Mouse (Mus musculus) lung, postnatal 0 days (tissue): ENCODE data around the gene Pld3.

Source experiments
- CTCF ChIP-seq: IDR thresholded peaks from 2 replicates; pipeline ENCODE4 v1.5.1; 2016; ENCODE audit warnings: antibody characterized with exemption, mild to moderate bottlenecking
- EP300 ChIP-seq: IDR thresholded peaks from 2 replicates; pipeline ENCODE4 v1.6.1; 2016; ENCODE audit warnings: antibody characterized with exemption, mild to moderate bottlenecking, control low read depth

GRCm38 (mm10) chr7:27490227-27490542 lies 62.8 kb downstream of the Pld3 start:
- TF ChIP-seq EP300 (peak; percentile 42; the same call in 1 of the 2 replicates), CTCF (no peak)
